Mouse (Mus musculus): ENCODE measurements around the gene Palld.

Palld gene

DNA sequence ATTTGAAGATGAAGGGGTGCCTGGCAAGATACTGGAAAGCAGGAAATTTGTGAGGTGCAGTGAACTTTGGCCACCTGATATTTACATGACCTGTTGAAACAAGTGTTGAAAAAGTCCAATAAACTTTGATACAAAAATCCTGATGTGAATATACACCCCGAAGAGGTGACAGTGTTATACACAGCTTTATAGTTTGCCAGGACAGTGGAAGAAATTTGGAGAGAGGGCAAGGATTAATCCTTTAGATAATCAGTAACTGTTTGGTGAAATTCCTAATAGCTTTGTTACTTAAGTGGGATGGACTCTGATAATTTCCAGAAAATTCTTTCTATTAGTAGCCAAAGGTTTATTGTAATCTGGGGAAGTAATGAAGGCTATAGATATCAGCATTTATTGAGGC, 314.2 kb downstream of the Palld start:
- DNase-seq (ENCODE audit: low spot score in 2 of 2), result no peak

DNA sequence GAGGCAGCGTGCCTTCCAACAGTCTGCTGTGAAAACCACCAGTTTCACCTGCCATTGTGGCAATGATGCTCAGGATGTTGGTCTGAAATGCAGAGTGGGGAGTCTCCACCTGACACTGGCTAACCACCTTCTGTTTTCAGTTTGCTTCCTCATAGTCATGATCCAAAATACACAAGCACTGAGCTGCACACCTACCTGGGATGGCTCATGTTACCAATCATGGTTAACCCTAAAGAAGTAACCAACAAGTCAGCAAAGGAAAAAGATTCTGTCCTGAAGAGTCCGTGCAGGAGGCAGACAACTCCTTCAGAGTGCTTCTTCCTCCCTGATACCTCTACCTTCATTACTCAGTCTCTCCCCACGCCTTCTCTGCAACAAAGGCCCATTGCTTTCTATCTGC, 314.8 kb downstream of the Palld start:
- no peak for DNase-seq (ENCODE audit: low spot score in 2 of 2)

DNA sequence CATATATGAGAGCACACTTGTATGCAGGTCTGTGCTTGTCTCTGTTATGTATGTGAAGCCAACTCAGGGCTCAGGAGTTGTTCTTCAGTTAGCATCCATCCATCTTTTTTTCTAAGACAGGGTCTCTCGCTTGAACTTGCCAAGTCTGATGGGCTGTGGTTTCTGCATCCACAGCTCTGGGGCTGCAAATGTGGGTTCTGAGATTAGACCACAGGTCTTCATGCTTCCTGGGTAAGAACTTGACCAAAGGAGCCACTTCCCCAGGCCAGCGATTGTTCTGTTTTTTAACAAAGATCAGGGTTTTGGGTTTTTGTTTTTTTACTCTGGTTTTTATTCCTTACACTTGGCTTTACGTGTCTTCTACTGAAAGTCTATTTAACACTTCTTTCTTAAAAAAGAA, 316.0 kb downstream of the Palld start:
- DNase-seq (ENCODE audit: low spot score in 2 of 2), result no peak

DNA sequence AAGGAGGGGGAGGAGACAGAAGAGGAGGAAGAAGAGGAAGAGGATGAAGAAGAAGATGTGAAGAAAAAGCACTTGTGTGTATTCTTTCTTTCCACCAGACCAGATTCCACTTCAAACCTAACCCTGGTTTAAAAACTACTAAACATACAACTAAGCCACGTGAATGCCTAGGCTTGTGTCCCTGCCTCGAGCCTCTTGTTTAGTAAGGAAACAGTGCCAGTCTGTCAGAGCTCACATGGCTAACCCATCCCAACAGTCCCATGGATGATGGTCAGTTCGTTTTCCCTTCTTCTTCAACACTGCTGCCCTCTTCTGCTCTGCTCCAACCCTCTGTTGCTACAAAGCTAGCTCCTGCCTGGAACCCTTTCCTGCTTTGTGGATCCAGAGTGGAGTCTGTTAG, 316.7 kb downstream of the Palld start:
- no peak for DNase-seq (ENCODE audit: low spot score in 2 of 2)

DNA sequence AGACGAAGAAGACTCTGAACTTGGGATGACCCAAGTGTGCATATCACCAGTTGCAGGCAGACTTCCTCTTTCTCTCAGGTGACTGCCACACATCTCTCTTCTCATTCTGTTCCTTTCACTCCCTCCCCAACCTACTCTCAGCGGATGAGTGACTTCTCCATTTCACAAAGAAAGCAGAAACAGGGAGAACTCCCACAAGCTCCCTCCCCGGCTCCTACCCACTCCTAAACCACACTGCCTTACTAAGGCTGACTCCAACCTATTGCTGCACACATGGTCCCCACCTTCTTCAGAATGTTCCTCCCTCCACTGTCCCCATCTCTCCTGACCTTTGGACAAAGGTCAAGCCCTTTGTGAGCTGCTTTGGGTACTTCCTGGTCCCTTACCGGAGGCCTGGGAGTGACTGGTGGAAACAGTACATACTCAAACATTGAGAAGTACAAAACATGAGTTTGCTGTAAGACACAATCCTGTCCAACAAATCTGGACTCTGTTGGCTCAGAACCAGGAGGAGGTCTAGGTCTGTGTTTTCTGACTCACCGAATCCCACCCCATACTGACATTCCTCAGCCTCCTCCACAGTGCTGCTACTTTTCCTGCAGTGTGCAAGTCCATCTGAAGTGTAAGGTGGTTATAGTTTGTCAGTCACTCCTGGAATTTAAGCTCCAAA, 317.6 kb downstream of the Palld start:
- no peak for DNase-seq (ENCODE audit: low spot score in 2 of 2)

DNA sequence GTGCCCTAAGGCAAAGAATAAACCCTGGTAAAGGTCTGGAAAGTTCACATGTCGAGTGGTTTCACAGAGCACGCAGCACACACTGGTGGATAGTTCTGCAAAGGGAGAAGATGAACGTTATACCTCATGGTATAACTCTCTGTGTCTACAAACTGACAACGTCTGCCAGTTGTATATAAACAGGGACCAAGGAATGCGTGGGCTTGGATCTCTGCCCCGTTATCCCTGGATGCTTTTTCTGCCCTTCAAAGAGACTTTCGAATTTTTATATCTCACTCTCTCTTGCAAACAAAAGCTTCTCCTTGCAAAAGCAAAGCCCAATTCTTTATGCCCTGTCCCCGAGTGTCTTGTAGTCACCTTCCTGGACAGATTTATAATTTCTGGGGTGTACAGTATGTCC, 319.9 kb downstream of the Palld start:
- DNase-seq (ENCODE audit: low spot score in 2 of 2), result no peak

DNA sequence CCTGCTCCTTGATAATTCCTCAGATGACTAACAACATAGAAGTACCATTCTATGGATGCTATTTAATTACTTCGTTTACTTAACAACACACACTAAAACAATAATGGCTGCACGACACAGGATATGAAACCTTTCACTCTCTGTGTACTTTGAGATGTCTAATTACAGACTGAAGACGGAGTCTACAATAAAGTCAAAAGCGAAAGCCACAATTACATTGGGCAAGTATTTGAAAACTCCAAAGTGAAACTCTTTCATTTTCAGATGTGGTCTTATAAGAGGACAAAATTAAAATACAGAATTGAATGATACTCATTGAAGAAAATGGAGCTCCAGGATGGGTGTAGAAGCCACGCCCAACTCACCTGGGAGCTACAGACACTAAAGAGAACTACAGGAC, 321.2 kb downstream of the Palld start:
- DNase-seq (ENCODE audit: low spot score in 2 of 2), result no peak

DNA sequence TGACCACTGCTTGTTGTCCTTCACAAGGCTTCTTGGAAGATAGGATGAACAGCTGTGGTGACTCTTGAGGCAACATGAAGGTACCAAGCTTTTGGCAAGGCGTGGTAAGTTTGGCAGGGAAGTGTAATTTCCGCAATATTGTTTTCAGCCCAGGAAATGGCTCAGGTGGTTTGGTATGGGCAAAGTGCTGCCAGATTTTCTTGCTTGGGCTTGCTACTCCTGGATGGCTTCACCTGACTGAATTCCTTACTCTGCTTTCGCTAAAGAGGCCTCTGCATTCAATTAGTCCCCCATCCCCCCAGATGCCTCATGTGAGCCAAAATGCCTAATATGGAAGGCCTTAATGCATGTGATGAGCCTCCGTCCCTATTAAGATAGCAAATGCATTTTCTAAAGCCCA, 322.7 kb downstream of the Palld start:
- no peak for DNase-seq (ENCODE audit: low spot score in 2 of 2)

DNA sequence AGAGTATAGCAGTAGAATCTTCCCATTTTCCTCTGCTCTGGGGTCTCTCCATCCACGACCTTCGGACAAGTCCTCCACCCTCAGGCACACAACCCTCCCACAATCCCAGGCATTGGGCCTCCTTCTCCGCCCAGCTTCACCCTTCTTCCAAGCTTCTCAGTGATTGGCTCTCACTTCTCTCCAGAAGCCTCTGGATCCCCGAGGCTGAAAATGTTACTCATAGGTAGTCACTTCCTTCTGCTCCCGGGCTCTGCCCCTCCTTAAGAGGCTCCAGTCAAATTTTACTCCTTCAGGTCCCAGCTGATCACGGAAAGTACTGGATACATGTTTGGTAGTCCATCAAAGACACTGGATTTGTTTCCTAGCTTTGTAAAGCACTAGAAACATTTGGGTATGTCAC, 323.7 kb downstream of the Palld start:
- DNase-seq (ENCODE audit: low spot score in 2 of 2), result no peak

DNA sequence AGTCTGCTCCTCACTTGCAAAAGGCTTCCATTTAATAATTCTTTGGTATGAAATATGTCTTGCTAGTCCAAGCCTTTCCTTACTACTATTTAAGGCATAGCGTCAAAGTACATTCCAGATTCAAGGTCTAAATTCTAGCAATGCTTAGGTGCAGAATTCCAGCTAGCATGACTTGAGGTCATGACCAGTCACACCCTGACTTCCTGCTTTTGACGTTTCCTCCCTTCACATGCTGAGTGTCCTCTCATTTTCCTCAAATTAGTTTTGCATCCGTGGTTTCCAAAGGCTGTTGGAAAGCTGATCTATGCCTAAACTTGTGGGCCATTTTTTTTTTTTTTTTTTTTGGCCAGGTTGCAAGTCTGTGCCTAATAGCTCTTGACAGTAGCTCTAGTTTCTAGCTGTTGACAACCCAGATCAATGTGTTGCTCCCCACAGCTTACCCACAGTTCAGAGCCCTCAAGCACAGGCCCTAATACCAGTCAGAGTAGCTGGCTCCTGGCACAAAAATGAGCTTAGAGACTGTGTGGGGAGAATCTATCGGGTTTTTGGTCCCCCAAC, 327.3 kb downstream of the Palld start:
- no peak for DNase-seq (ENCODE audit: low spot score in 2 of 2)

DNA sequence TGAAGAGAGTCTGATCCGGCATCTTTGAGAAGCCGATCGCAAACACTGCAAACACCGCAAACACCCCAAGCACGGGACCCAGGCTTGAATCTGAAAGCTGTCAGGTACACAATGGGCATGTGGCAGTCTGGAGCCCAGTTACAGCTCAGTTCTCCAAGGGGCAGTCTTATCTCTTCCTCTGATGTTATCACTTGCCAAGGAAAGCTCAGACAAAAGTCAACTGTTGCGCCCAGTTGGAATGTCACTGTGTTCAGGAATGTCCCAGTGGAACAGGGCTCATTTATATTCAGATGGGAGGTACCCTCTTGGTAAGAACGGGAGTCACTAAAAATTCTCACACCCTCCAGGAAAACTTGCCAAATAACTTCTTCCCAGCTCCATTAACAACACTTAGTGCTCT, 328.0 kb downstream of the Palld start:
- DNase-seq (ENCODE audit: low spot score in 2 of 2), result no peak

DNA sequence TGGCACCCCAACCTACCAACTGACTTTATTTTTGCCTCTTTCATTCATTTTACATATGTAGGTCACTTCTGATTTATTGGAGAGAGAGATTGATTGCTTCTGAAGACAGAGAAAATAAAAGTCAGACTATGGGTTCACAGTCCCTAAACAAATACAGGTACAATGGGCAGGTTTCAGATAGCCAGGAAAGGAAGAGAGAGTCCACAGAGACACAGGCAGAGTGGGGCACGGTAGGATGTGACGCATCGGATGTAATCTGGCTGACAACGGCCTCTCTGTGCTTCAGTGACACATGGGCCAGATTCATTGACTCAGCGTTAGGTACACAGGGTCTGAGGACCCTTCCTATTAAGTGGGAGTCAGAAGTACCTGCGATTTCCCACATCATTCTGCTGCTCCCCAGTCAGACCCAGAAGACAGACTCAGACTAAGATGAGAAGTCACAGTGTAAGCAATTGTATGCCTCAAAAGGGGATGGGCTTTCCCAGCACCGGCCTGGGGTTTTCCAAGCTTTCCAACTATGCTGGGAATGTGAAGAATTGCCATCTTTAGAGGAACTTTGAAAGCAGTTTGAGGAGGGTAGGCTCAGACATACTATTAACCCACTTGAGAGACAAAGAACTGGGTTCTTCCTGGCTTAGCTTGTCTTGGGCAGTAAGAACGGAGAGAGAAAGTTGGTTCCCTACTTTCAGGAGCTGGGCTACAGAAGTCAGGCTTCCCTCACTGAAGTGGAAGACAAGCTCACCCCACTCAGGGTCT, 329.1 kb downstream of the Palld start:
- DNase-seq (ENCODE audit: low spot score in 2 of 2), result no peak

DNA sequence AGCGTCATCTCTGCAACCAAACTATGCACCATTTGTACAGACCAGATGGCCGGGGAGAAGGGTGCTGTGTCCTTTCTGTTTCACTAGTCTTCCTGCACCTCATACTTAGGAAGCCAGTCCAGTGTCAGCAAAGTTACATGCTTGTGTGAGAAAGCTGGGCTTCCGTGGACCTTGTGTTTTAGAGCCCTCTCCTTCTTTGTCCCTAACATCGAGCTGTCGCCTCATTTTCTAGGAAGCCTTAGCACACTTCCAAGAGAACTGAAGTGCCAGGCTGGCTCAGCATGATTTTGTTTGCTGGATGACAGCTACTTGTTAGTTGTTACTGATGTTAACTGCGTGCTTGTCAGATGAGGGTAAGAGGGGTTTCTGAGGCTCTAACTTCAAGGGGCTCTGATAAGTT, 329.8 kb downstream of the Palld start:
- no peak for DNase-seq (ENCODE audit: low spot score in 2 of 2)

DNA sequence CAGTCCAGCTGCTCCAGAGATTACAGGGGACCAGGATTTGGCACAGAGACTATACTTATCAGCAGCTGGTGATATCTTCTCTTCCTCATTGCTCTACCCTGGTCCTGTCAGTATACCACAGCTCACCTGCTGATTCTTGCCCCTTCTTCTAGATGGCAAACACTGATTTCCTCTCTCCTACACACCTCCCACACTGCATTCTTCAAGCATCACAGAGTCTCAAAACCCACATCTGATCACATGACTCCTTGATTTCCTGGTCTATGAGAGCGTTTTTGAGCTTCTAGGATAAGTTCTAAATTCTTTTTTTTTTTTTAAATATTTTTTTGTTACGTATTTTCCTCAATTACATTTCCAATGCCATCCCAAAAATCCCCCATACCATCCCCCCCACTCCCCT, 331.9 kb downstream of the Palld start:
- no peak for DNase-seq (ENCODE audit: low spot score in 2 of 2)

DNA sequence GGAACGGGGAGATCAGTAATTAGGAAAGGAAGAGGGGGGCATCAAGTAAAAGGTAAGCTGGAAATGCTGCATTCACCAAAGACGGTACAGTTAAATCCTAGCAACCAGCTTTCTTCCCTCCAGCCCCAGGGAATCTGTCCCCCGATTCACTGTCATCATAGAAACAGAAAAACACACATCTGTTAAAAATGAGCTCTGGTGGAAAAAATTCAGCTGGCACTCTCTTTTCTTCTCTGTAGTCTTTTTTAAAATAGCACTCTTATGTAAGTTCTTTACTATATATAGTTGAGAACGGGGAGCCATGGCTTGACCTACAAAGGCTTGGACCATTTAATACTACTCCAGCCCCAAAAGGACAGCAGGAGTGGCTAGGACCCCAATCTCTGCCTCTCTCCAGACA, 332.8 kb downstream of the Palld start:
- DNase-seq (ENCODE audit: low spot score in 2 of 2), result no peak

DNA sequence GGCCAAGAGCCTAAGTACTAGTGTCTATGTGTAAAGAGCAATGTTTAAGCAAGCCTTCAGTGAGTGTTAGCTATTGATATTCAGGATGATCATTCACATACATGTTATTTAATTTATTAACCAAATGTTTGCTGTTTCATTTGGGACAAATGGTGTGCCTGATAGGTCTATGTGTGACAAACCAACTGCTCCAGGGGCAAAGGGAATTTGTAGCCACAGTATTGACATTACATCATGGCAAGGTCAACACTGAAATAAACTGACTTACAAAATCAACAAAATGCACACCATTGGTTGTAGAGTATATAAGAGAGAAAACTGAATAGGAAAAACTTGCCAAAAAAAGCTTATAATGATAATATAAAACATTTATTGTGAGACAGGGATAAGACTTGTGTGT, 333.3 kb downstream of the Palld start:
- no peak for DNase-seq (ENCODE audit: low spot score in 2 of 2)

DNA sequence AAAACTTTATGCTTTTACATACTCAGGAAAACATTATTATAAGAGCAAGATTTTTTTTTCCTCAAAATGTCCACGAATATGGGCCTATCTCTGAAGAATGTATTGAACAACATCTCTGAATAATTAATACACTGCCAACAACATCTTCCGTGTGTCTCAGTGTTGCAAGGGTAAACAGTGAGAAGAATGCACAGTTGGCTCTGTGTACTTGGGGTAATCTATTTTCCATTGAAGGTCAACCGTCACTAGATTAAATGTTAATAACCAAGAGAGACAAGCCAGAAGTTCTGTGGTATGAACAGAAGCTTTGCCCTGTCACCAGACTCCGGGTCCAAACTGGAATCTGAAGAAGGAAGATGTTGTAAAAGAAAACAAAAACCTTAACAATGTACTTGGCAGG, 339.1 kb downstream of the Palld start:
- DNase-seq (ENCODE audit: low spot score in 2 of 2), result no peak

DNA sequence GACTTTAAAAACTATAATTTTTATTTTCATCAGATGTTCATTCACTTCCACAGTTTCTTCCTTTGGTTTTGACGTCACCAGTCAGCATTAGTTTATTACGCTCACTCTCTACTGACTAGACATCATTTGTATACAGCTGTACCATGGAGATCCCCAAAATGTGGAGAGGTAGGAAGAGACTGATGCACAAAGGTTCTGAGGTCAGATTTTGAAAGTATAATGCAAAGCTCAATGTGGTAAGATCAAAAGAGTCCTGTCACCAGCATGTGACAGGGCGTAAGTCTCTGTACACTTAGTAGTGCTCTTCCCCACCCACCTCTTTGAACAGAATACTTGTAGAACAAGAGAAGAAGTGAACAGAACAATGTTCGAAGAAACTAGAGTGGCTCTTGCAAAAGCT, 339.9 kb downstream of the Palld start:
- no peak for DNase-seq (ENCODE audit: low spot score in 2 of 2)

DNA sequence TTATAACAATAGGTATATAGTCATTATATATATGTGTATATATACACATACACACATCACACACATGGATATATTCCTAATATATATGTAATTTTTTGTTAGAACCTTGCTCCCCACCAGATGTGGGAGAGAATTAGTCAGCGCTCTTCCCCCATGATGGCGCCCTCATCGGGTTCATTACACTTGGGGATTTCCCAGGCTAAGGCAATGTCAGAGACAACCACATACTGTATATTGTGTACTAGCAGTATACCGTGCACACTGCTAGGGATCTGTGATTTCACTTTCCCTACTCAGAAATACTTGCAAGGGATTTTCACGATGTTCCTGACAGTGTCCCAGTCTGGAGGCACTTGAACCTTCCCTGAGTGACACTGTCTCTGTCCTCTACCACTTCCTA, 341.3 kb downstream of the Palld start:
- no peak for DNase-seq (ENCODE audit: low spot score in 2 of 2)

DNA sequence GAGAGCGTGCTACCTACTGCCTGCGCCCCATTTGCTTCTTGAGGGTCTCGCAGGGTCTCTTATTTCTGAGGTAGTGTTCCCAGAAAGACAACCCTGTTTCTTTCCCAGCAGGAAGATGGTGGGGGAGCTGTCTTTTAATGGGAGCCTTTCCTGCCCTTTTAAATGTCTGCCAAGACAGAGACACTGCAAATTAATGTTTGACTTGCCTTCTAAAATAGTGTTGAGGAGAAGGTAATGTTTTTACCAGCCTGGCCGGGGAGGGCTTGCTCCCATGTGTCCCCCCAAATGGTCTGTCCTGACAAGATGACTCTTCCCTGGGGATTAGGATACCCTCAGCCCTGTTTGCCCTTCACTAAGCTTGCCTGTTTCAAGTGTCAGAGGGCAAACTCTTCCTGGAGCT, 342.5 kb downstream of the Palld start:
- no peak for DNase-seq (ENCODE audit: low spot score in 2 of 2)

DNA sequence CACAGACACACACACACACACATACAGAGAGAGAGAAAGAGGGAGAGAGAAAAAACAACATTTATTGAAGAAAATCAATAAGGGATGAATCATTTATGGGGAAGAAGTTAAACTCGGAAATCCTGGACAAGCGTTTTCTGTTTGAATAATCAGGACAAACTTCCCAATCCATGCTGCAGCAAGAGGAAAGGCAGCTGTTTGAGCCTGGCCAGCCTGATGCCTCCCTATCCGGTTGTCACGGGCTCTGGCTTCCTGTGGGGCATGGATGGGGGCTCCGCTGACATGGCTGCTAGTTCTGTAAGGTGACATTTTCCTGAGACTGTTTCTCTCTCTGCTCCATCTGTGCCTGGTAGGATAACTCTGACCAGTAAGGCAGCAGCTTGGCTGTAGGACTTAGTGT, 343.0 kb downstream of the Palld start:
- no peak for DNase-seq (ENCODE audit: low spot score in 2 of 2)

DNA sequence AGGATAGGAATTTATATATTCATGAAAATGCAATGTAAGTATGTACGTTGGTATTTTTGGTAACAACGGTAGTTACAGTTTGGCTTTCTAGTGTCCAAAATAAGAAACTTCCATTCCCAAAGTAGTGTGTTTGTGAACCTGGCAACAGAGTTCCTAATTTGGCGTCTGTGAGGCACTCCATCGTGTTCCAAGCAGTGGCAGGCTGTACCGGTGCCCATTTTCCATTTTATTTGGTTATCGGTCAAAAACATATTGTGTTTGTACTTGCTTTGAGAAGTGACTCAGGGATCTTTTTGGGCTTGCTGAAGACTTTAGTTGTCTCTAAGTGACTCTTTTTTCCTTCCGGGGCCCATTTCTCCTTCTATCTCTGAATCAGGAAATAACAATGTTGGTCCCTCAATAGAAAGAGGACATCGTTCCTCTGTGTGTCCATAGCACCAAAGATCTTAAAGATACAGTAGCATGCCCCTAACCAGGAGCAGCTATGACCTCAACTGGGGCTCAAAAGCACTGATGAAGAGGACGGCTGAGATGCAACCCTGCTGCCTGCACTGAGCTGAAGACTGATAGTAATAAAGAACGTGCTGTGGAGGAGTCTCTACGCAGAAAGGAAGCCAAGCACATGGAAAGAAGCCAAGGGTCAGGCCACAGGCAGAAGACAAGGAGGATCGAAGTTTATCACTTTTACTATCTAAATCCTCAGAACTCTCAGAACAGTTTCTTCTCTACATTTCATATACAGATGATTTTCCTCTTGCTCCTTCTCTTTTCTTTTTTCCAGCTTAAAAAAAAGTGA, 344.2 kb downstream of the Palld start:
- no peak for DNase-seq (ENCODE audit: low spot score in 2 of 2)

DNA sequence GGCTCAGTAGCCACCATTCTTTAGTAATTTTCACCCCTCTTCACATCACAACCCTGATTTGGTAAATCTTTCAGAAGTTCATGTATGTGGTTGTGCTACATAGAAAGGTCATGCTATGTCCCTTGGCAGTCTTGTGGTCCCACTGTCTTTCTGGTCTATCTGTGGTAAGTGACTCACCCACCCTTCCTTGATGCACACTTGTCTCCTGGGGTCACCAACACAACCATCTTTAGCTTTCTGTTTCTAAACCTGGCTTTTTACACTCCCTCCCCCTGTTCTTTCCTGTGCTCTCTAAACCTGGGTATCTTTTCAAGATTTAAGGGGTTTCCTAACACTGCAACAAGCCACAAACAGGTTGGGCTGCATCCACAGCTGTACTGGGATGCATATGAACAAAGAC, 345.5 kb downstream of the Palld start:
- DNase-seq (ENCODE audit: low spot score in 2 of 2), result no peak
